Comparison of ENCODE assay signal across 23 mouse cellular contexts in genomic region chr16:55039777-55040176, GRCm38 (mm10).
A peak's percentile ranks its signal among the peaks of the same experiment; 100 is the strongest.
DNase-seq lines count a peak whose midpoint lies in the region; ATAC-seq and TF ChIP-seq lines count a peak whose summit lies in the region.
"Had no signal": no experiment of that assay in that cellular context is flagged by ENCODE, and none has a peak within 500 bp of the region (broad histone marks: within the 10 kb centered on the region; RNA-seq: fewer than 3 reads in every experiment).

No protein-coding gene starts in this region.

- TF ChIP-seq CTCF in layer of hippocampus, adult 2 months (conservative IDR thresholded peaks at IDR 0.05) = no peak

- no peaks in the 10 kb centered on the region for H3K36me3 ChIP-seq in forebrain, embryonic 14.5 days (ENCODE audit: control insufficient read depth, insufficient read depth, low read length)
- H3K36me3 ChIP-seq: embryonic facial prominence, embryonic 12.5 days; heart, embryonic 15.5 days; hindbrain, embryonic 13.5 days had no signal

- ATAC-seq in forebrain, embryonic 14.5 days = no peak
- ATAC-seq: activated CD4-positive, CD25-positive, alpha-beta regulatory T cell, adult 4 months; forebrain, embryonic 16.5 days; hindbrain, postnatal 0 days; Patski had no signal

- H3K9ac ChIP-seq in forebrain, embryonic 14.5 days (ENCODE audit: low read length) = no peak overlapping the region
- H3K9ac ChIP-seq: embryonic facial prominence, embryonic 12.5 days; heart, embryonic 15.5 days; hindbrain, embryonic 13.5 days had no signal

- H3K4me2 ChIP-seq in forebrain, embryonic 14.5 days (ENCODE audit: low read length) = no peak overlapping the region
- H3K4me2 ChIP-seq: embryonic facial prominence, embryonic 12.5 days; heart, embryonic 11.5 days; heart, embryonic 15.5 days; hindbrain, embryonic 13.5 days had no signal

- intact Hi-C loops in left cerebral cortex, postnatal 36 days (cut with DNase I) = no loop called here

- H3K27ac ChIP-seq in layer of hippocampus, adult 2 months = no peak overlapping the region
- no peak overlapping the region for H3K27ac ChIP-seq in forebrain, embryonic 14.5 days (ENCODE audit: low read depth, low read length)
- H3K27ac ChIP-seq: embryonic facial prominence, embryonic 12.5 days; heart, adult 2 months; heart, embryonic 15.5 days; hindbrain, embryonic 13.5 days; hindbrain, postnatal 0 days had no signal

- WGBS in forebrain, embryonic 14.5 days = 94% methylated on average over 6 of the region's 6 CpGs

- no peaks in the 10 kb centered on the region for H3K9me3 ChIP-seq in forebrain, embryonic 14.5 days (replicated peaks; ENCODE audit: control insufficient read depth, low read length)
- H3K9me3 ChIP-seq: embryonic facial prominence, embryonic 12.5 days; heart, embryonic 15.5 days; hindbrain, embryonic 13.5 days had no signal

- no peaks in the 10 kb centered on the region for H3K27me3 ChIP-seq in forebrain, embryonic 14.5 days (replicated peaks; ENCODE audit: control insufficient read depth, insufficient read depth, low read length)
- H3K27me3 ChIP-seq: CH12.LX; embryonic facial prominence, embryonic 12.5 days; heart, embryonic 15.5 days; hindbrain, embryonic 13.5 days had no signal

- no peaks in the 10 kb centered on the region for H3K4me1 ChIP-seq in forebrain, embryonic 14.5 days (ENCODE audit: control insufficient read depth, insufficient read depth, low read length)
- H3K4me1 ChIP-seq: embryonic facial prominence, embryonic 12.5 days; heart, embryonic 15.5 days; hindbrain, embryonic 13.5 days had no signal

- peak; percentile 7 to 9 for DNase-seq in layer of hippocampus, adult 2 months (ENCODE audit: low spot score in 2 of 2)
- DNase-seq in layer of hippocampus, adult 9-10 months (ENCODE audit: low spot score) = no peak
- peak; percentile 41 for DNase-seq in right cerebral cortex, adult 18-20 months
- DNase-seq in right cerebral cortex, postnatal 10 days (ENCODE audit: low spot score in 2 of 2) = no peak
- DNase-seq in frontal cortex, adult 2 months (ENCODE audit: extremely low spot score in 1 of 2, low spot score in 1 of 2) = peak; percentile 25 to 61
- DNase-seq in left cerebral cortex, postnatal 36 days (ENCODE audit: low spot score in 2 of 2) = peak; percentile 11 to 13
- no peak for DNase-seq in forebrain, embryonic 14.5 days (ENCODE audit: low spot score)
- DNase-seq in urinary bladder, postnatal 10 days (ENCODE audit: low spot score) = no peak
- DNase-seq: adrenal gland, postnatal 14 days; cerebellum, adult 18-20 months; cerebellum, postnatal 14 days; gastrocnemius, postnatal 14 days; heart, adult 2 months; heart, postnatal 14 days had no signal

- no peak overlapping the region for H3K4me3 ChIP-seq in layer of hippocampus, adult 2 months
- H3K4me3 ChIP-seq in forebrain, embryonic 14.5 days (ENCODE audit: low read depth, low read length) = no peak overlapping the region
- H3K4me3 ChIP-seq: embryonic facial prominence, embryonic 12.5 days; heart, adult 2 months; heart, embryonic 15.5 days; hindbrain, embryonic 13.5 days had no signal

Comparison
In these comparisons a context has a peak if more than half of its experiments do, and no peak if none do; other contexts are left out.
1. DNase-seq: peak in layer of hippocampus, adult 2 months (2 of 2), right cerebral cortex, adult 18-20 months (single experiment), frontal cortex, adult 2 months (2 of 2) and left cerebral cortex, postnatal 36 days (2 of 2); none in layer of hippocampus, adult 9-10 months (single experiment), right cerebral cortex, postnatal 10 days (0 of 2), forebrain, embryonic 14.5 days (single experiment) and urinary bladder, postnatal 10 days (single experiment).